11 mouse cellular contexts compared by ENCODE assay signal in the genomic region with DNA sequence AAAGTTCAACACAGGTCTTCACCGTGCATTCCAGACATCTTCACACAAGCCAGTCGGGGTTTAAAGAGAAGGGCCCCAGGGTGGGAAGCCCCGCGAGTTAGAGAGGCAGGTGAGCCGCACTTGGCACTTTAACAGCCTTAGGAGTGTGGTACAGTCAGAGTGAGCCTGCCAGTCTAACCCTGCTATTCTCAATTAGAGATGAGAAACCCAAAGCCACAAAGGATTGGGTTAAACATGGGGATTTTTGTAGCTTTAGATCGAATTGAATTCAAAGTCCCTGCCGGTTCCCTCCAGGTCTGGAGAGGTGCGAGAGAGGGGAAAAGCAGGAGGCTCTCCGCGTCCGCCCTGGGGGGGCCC. TPM values are rescaled to one million over a fixed set of nuclear protein-coding genes. Genes with fewer than 3 reads are reported as not detected.
DNase-seq lines count a peak whose midpoint lies in the region; ATAC-seq and TF ChIP-seq lines count a peak whose summit lies in the region.
"Had no signal": no experiment of that assay in that cellular context is flagged by ENCODE, and none has a peak within 500 bp of the region (broad histone marks: within the 10 kb centered on the region; RNA-seq: fewer than 3 reads in every experiment).

A gene (minus strand): TSS at position 101 of the 357 bp plus-strand sequence.

- peak within 1 kb of the TSS; percentile 31; the same call in 1 of the 2 replicates for H3K9ac ChIP-seq in kidney, embryonic 16.5 days (replicated peaks; ENCODE audit: low read length)
- peak within 1 kb of the TSS; percentile 11; the same call in 1 of the 2 replicates for H3K9ac ChIP-seq in intestine, postnatal 0 days (ENCODE audit: low read depth, low read length)
- peak within 1 kb of the TSS; percentile 92 for H3K9ac ChIP-seq in neural tube, embryonic 13.5 days

- H3K27me3 ChIP-seq in kidney, embryonic 16.5 days (ENCODE audit: insufficient read depth, low read length), result peaks cover 20% of the 10 kb centered on the region
- H3K27me3 ChIP-seq in intestine, postnatal 0 days (replicated peaks; ENCODE audit: control insufficient read depth, insufficient read depth, low read length), result peaks cover 23% of the 10 kb centered on the region
- H3K27me3 ChIP-seq in neural tube, embryonic 13.5 days, result peaks cover 10% of the 10 kb centered on the region; the same call in 1 of the 2 replicates

- no peak for ATAC-seq in kidney, embryonic 16.5 days (ENCODE audit: low FRiP score, low TSS enrichment)
- ATAC-seq in intestine, postnatal 0 days, result no peak
- ATAC-seq in neural tube, embryonic 13.5 days (ENCODE audit: low read depth), result no peak
- ATAC-seq in megakaryocyte progenitor cell, adult 5-6 weeks (replicated peaks; ENCODE audit: poor library complexity), result no peak

- 12% methylated on average over 11 of the region's 11 CpGs for WGBS in kidney, embryonic 16.5 days
- WGBS in intestine, postnatal 0 days, result 10% methylated on average over 11 of the region's 11 CpGs
- WGBS in neural tube, embryonic 13.5 days, result 12% methylated on average over 11 of the region's 11 CpGs

- no peak for TF ChIP-seq CTCF in embryonic fibroblast, embryonic 13.5 days (IDR thresholded peaks at IDR 0.05; ENCODE audit: borderline replicate concordance, insufficient read depth, low read length)
- TF ChIP-seq CTCF in intestine, postnatal 0 days (IDR thresholded peaks at IDR 0.05; ENCODE audit: low read depth), result no peak

- DNase-seq in kidney, postnatal 4 days, result no peak
- DNase-seq in cerebellum, adult 8-10 months, result no peak
- no peak for DNase-seq in thymus, postnatal 4 days

- 0 out of 2 replicates have a peak, but pooled peaks cover under 1% of the 10 kb centered on the region for H3K36me3 ChIP-seq in kidney, embryonic 16.5 days (ENCODE audit: insufficient read depth, low read length)
- 0 out of 2 replicates have a peak, but pooled peaks cover 5% of the 10 kb centered on the region for H3K36me3 ChIP-seq in intestine, postnatal 0 days (ENCODE audit: control insufficient read depth, insufficient read depth)
- peaks cover 19% of the 10 kb centered on the region for H3K36me3 ChIP-seq in neural tube, embryonic 13.5 days

- peak within 1 kb of the TSS; percentile 77 for H3K4me2 ChIP-seq in kidney, embryonic 16.5 days (replicated peaks; ENCODE audit: low read depth, low read length)
- H3K4me2 ChIP-seq in intestine, postnatal 0 days (replicated peaks; ENCODE audit: low read depth), result peak within 1 kb of the TSS; percentile 70
- peak within 1 kb of the TSS; percentile 80 for H3K4me2 ChIP-seq in neural tube, embryonic 13.5 days

- H3K27ac ChIP-seq in kidney, embryonic 16.5 days (ENCODE audit: low read length), result no peak within 1 kb of the TSS
- H3K27ac ChIP-seq in embryonic fibroblast, embryonic 13.5 days (ENCODE audit: insufficient read depth, low read length), result no peak within 1 kb of the TSS
- H3K27ac ChIP-seq in intestine, postnatal 0 days (ENCODE audit: low read depth, low read length), result no peak within 1 kb of the TSS
- peak within 1 kb of the TSS; percentile 93 for H3K27ac ChIP-seq in neural tube, embryonic 13.5 days (replicated peaks)

- no peaks in the 10 kb centered on the region for H3K9me3 ChIP-seq in kidney, embryonic 16.5 days (ENCODE audit: low read length)
- H3K9me3 ChIP-seq in intestine, postnatal 0 days (ENCODE audit: control insufficient read depth), result no peaks in the 10 kb centered on the region
- H3K9me3 ChIP-seq in neural tube, embryonic 13.5 days, result no peaks in the 10 kb centered on the region

- peaks cover 14% of the 10 kb centered on the region for H3K4me1 ChIP-seq in kidney, embryonic 16.5 days (ENCODE audit: insufficient read depth, low read length)
- H3K4me1 ChIP-seq in embryonic fibroblast, embryonic 13.5 days (ENCODE audit: control insufficient read depth, insufficient read depth, low read length), result no peaks in the 10 kb centered on the region
- no peaks in the 10 kb centered on the region for H3K4me1 ChIP-seq in intestine, postnatal 0 days (replicated peaks; ENCODE audit: control insufficient read depth, insufficient read depth, low read length)
- peaks cover 50% of the 10 kb centered on the region for H3K4me1 ChIP-seq in neural tube, embryonic 13.5 days (replicated peaks)

- no peak for TF ChIP-seq POLR2A in embryonic fibroblast, embryonic 13.5 days (IDR thresholded peaks at IDR 0.05; ENCODE audit: low read depth, low read length)

- peak within 1 kb of the TSS; percentile 46 for H3K4me3 ChIP-seq in kidney, embryonic 16.5 days (ENCODE audit: low read length)
- peak within 1 kb of the TSS; percentile 7 for H3K4me3 ChIP-seq in embryonic fibroblast, embryonic 13.5 days (ENCODE audit: insufficient read depth, low read length)
- peak within 1 kb of the TSS; percentile 37 for H3K4me3 ChIP-seq in intestine, postnatal 0 days (ENCODE audit: low read depth, low read length)
- peak within 1 kb of the TSS; percentile 81 for H3K4me3 ChIP-seq in neural tube, embryonic 13.5 days
- H3K4me3 ChIP-seq: myocyte had no signal

RNA-seq across cellular contexts. Expression of the gene that starts here (rescaled TPM):
- polyA plus RNA-seq in kidney, embryonic 16.5 days (2015; fragmentation: Nextera tagmentation; extraction: Ambion mirVana), result 0.16 TPM in 1 of 2 replicates, not detected in the other
- not detected in 2 replicates for polyA plus RNA-seq in embryonic fibroblast, embryonic 13.5 days (2011; ENCODE audit: insufficient read length, low read depth, missing spikeins)
- polyA plus RNA-seq in intestine, postnatal 0 days (2015; fragmentation: Nextera tagmentation; extraction: Ambion mirVana), result 0.18 TPM in 2 replicates
- polyA plus RNA-seq in neural tube, embryonic 13.5 days (2015; fragmentation: Nextera tagmentation; extraction: Ambion mirVana), result 3.2 and 4.0 TPM in 2 replicates
- total RNA-seq in megakaryocyte progenitor cell, adult 5-6 weeks (2015), result not detected in 2 replicates
- total RNA-seq in megakaryocyte progenitor cell, adult 5-6 weeks (2017), result not detected in 2 replicates
- total RNA-seq: hematopoietic stem cell, adult 5-6 weeks had no signal
- polyA plus RNA-seq: myocyte; urinary bladder, adult 2 months had no signal

Comparison
In these comparisons a context has a peak if more than half of its experiments do, and no peak if none do; other contexts are left out.
1. H3K4me3 ChIP-seq: peak in every context shown above with its lines; median percentile 81 in neural tube, embryonic 13.5 days; 46 in kidney, embryonic 16.5 days; 37 in intestine, postnatal 0 days; 7 in embryonic fibroblast, embryonic 13.5 days.
2. H3K9ac ChIP-seq: peak in every context shown above with its lines; median percentile 92 in neural tube, embryonic 13.5 days; 31 in kidney, embryonic 16.5 days; 11 in intestine, postnatal 0 days.